Mouse (Mus musculus) liver, embryonic 14.5 days (tissue): ENCODE measurements around the gene Gm5294. TPM values are rescaled to one million over a fixed set of nuclear protein-coding genes. Genes with fewer than 3 reads are reported as not detected.

ENCODE experiments used
- ATAC-seq: fragments of 200-750 bp; cut with Nextera tagmentation; 2 replicates; pipeline ENCODE4 v1.8.0; 2017; ENCODE audit warnings: moderate number of reproducible peaks, mild to moderate bottlenecking, moderate library complexity; ENCODE audit not compliant: insufficient read depth
- DNase-seq, 3 experiments: peaks; one replicate each; pipeline ENCODE4 v3.0.0-alpha.2; 2012 to 2013; ENCODE audit warnings: low read depth in 3 of 3, low spot score in 3 of 3
- H3K27ac ChIP-seq: fragments of 300-500 bp; sonication (generic); 2 replicates; pipeline ENCODE4 v1.5.1; 2014; ENCODE audit warnings: moderate library complexity, mild to moderate bottlenecking, control low read depth, inconsistent platforms
- H3K27me3 ChIP-seq: fragments of 300-500 bp; sonication (generic); 2 replicates; pipeline ENCODE4 v1.6.1; 2014; ENCODE audit warnings: mild to moderate bottlenecking, low read length, moderate library complexity; ENCODE audit not compliant: control insufficient read depth, insufficient read depth
- H3K36me3 ChIP-seq: fragments of 300-500 bp; sonication (generic); replicated peaks from 2 replicates; pipeline ENCODE4 v1.6.1; 2014; ENCODE audit warnings: low read depth; ENCODE audit not compliant: control insufficient read depth, insufficient read depth
- H3K4me1 ChIP-seq, 2 experiments: fragments of 200-500 bp in 1 of 2; fragments of 300-500 bp in 1 of 2; sonication (generic) in 1 of 2; replicated peaks; 2 replicates each; pipeline ENCODE4 v1.6.1; 2012 to 2014; ENCODE audit warnings: antibody characterized with exemption in 1 of 2, inconsistent platforms in 1 of 2, low read length in 1 of 2; ENCODE audit not compliant: control insufficient read depth in 2 of 2, insufficient read depth in 2 of 2
- H3K4me2 ChIP-seq: fragments of 300-500 bp; sonication (generic); 2 replicates; pipeline ENCODE4 v1.6.1; 2014; ENCODE audit warnings: low read depth, mild to moderate bottlenecking, control low read depth, moderate library complexity
- H3K4me3 ChIP-seq, 2 experiments: fragments of 200-500 bp in 1 of 2; fragments of 300-500 bp in 1 of 2; sonication (generic) in 1 of 2; 2 replicates each; pipeline ENCODE4 v1.5.1; 2012 to 2014; ENCODE audit warnings: low read depth in 2 of 2, low read length in 2 of 2, mild to moderate bottlenecking in 2 of 2, control low read depth in 1 of 2, inconsistent platforms in 1 of 2, moderate library complexity in 1 of 2; ENCODE audit not compliant: insufficient read depth in 1 of 2
- H3K9ac ChIP-seq: fragments of 300-500 bp; sonication (generic); replicated peaks from 2 replicates; pipeline ENCODE4 v1.6.1; 2014; ENCODE audit warnings: mild to moderate bottlenecking, control low read depth, moderate library complexity
- H3K9me3 ChIP-seq: fragments of 300-500 bp; sonication (generic); 2 replicates; pipeline ENCODE4 v1.6.1; 2016; ENCODE audit warnings: low read length, mixed read lengths; ENCODE audit not compliant: control insufficient read depth
- CTCF ChIP-seq: IDR thresholded peaks from 2 replicates; pipeline ENCODE4 v1.5.1; 2016; ENCODE audit warnings: antibody characterized with exemption, low read depth, control low read depth
- EP300 ChIP-seq: IDR thresholded peaks from 2 replicates; pipeline ENCODE4 v1.6.1; 2016; ENCODE audit warnings: antibody characterized with exemption, low read depth
- WGBS: fragments of 180-500 bp; shearing (Covaris S2); extraction: QIAGEN DNeasy Blood & Tissue Kit; methylation state at CpG from one replicate; pipeline ENCODE4 v1.1.7; 2014; ENCODE audit not compliant: insufficient replicate concordance; 5-methylcytosine and 5-hydroxymethylcytosine counted together
- polyA plus RNA-seq, 2 experiments: library from polyadenylated mRNA; depleted of rRNA in 1 of 2; stranded (reverse) in 1 of 2; unstranded in 1 of 2; fragments of >200 nt; fragmentation: Nextera tagmentation in 1 of 2; extraction: Ambion mirVana in 1 of 2; gene quantifications; 2 replicates each; pipeline versions ENCODE4 v1.2.1 to v1.2.3; 2012 to 2014

Gm5294 gene
- polyA plus RNA-seq, 2 experiments: not detected

- no peak for ATAC-seq
Measured at GRCm38 (mm10) chr5:138852151-138852550, 32.3 kb downstream of the Gm5294 start.

GRCm38 (mm10) chr5:138853349-138853748, 33.5 kb downstream of the Gm5294 start:
- no peaks in the 10 kb centered on the region for H3K36me3 ChIP-seq
- 28% methylated on average over 2 of the region's 2 CpGs for WGBS
- H3K9ac ChIP-seq: no peak overlapping the region
- TF ChIP-seq CTCF (no peak), EP300 (no peak)
- no peak overlapping the region for H3K4me2 ChIP-seq
- no peak overlapping the region for H3K4me3 ChIP-seq
- ATAC-seq: no peak
- no peak for DNase-seq
- no peaks in the 10 kb centered on the region for H3K4me1 ChIP-seq
- no peaks in the 10 kb centered on the region for H3K9me3 ChIP-seq
- no peaks in the 10 kb centered on the region for H3K27me3 ChIP-seq
- no peak overlapping the region for H3K27ac ChIP-seq

More at GRCm38 (mm10) chr5:138852151-138852550, 32.3 kb downstream of the Gm5294 start:
- H3K27ac ChIP-seq: no peak overlapping the region
- WGBS: 45% methylated on average over 4 of the region's 4 CpGs
- no peak overlapping the region for H3K9ac ChIP-seq
- no peak overlapping the region for H3K4me2 ChIP-seq
- TF ChIP-seq CTCF: no peak
- no peak for TF ChIP-seq EP300
- H3K9me3 ChIP-seq: no peaks in the 10 kb centered on the region
- no peak for DNase-seq
- no peak overlapping the region for H3K4me3 ChIP-seq
- H3K27me3 ChIP-seq: no peaks in the 10 kb centered on the region
- no peaks in the 10 kb centered on the region for H3K4me1 ChIP-seq
- H3K36me3 ChIP-seq: no peaks in the 10 kb centered on the region

GRCm38 (mm10) chr5:138857010-138857617, 37.2 kb downstream of the Gm5294 start:
- DNase-seq (peak in 1 of 3 experiments; percentile 15), ATAC-seq (no peak)
- no peak overlapping the region for H3K4me2 ChIP-seq
- no peak overlapping the region for H3K4me3 ChIP-seq
- H3K4me1 ChIP-seq: no peaks in the 10 kb centered on the region
- no peaks in the 10 kb centered on the region for H3K27me3 ChIP-seq
- no peak overlapping the region for H3K27ac ChIP-seq
- no peaks in the 10 kb centered on the region for H3K9me3 ChIP-seq
- 27% methylated on average over 9 of the region's 9 CpGs for WGBS
- TF ChIP-seq CTCF (peak; percentile 80), EP300 (no peak)
- H3K9ac ChIP-seq: no peak overlapping the region
- no peaks in the 10 kb centered on the region for H3K36me3 ChIP-seq

GRCm38 (mm10) chr5:138857811-138858251, 38.0 kb downstream of the Gm5294 start:
- no peak for TF ChIP-seq CTCF
- no peak for TF ChIP-seq EP300
- H3K9me3 ChIP-seq: no peaks in the 10 kb centered on the region
- DNase-seq (no peak), ATAC-seq (no peak)
- H3K36me3 ChIP-seq: no peaks in the 10 kb centered on the region
- 45% methylated on average over 13 of the region's 13 CpGs for WGBS
- no peak overlapping the region for H3K4me3 ChIP-seq
- H3K4me2 ChIP-seq: no peak overlapping the region
- H3K4me1 ChIP-seq: no peaks in the 10 kb centered on the region
- no peaks in the 10 kb centered on the region for H3K27me3 ChIP-seq
- no peak overlapping the region for H3K27ac ChIP-seq
- H3K9ac ChIP-seq: no peak overlapping the region

GRCm38 (mm10) chr5:138863681-138864146, 43.8 kb downstream of the Gm5294 start:
- H3K36me3 ChIP-seq: no peaks in the 10 kb centered on the region
- no peak overlapping the region for H3K4me2 ChIP-seq
- no peaks in the 10 kb centered on the region for H3K9me3 ChIP-seq
- no peak for DNase-seq
- no peak for TF ChIP-seq CTCF
- TF ChIP-seq EP300: no peak
- peaks cover 0 to 7% of the 10 kb centered on the region in 2 experiments; a peak in 2 of 4 replicates for H3K4me1 ChIP-seq
- H3K4me3 ChIP-seq: no peak overlapping the region
- H3K27ac ChIP-seq: no peak overlapping the region
- ATAC-seq: no peak
- 60% methylated on average over 7 of the region's 7 CpGs for WGBS
- no peak overlapping the region for H3K9ac ChIP-seq
- H3K27me3 ChIP-seq: no peaks in the 10 kb centered on the region
